Mouse (Mus musculus) heart, postnatal 0 days (tissue): Measurements from ENCODE around the gene Mrgpre. TPM values are rescaled to one million over a fixed set of nuclear protein-coding genes. Genes with fewer than 3 reads are reported as not detected.
A peak's percentile ranks its signal among the peaks of the same experiment; 100 is the strongest.

ENCODE experiments used
- ATAC-seq: fragments of 200-750 bp; cut with Nextera tagmentation; 2 replicates; pipeline ENCODE4 v1.8.0; 2017; ENCODE audit warnings: low read depth, moderate number of reproducible peaks, moderate library complexity; ENCODE audit not compliant: insufficient read depth
- DNase-seq: peaks from one replicate; pipeline ENCODE4 v3.0.0-alpha.2; 2016; ENCODE audit warnings: low spot score
- H3K27ac ChIP-seq: fragments of 300-500 bp; sonication (generic); 2 replicates; pipeline ENCODE4 v1.5.1; 2014; ENCODE audit warnings: low read depth, mild to moderate bottlenecking
- H3K27me3 ChIP-seq: fragments of 300-500 bp; sonication (generic); 2 replicates; pipeline ENCODE4 v1.6.1; 2014; ENCODE audit warnings: low read length, mixed read lengths; ENCODE audit not compliant: control insufficient read depth, insufficient read depth
- H3K36me3 ChIP-seq: fragments of 300-500 bp; sonication (generic); replicated peaks from 2 replicates; pipeline ENCODE4 v1.6.1; 2014; ENCODE audit warnings: low read length, mixed read lengths; ENCODE audit not compliant: control insufficient read depth, insufficient read depth
- H3K4me1 ChIP-seq: fragments of 300-500 bp; sonication (generic); 2 replicates; pipeline ENCODE4 v1.6.1; 2014; ENCODE audit warnings: antibody characterized with exemption; ENCODE audit not compliant: control insufficient read depth, insufficient read depth
- H3K4me2 ChIP-seq: fragments of 300-500 bp; sonication (generic); 2 replicates; pipeline ENCODE4 v1.6.1; 2014; ENCODE audit warnings: low read depth, mild to moderate bottlenecking, low read length, moderate library complexity
- H3K4me3 ChIP-seq: fragments of 300-500 bp; sonication (generic); 2 replicates; pipeline ENCODE4 v1.5.1; 2014; ENCODE audit warnings: low read depth, low read length
- H3K9ac ChIP-seq: fragments of 300-500 bp; sonication (generic); replicated peaks from 2 replicates; pipeline ENCODE4 v1.6.1; 2014; ENCODE audit warnings: low read depth, low read length, mixed read lengths
- H3K9me3 ChIP-seq: fragments of 300-500 bp; sonication (generic); replicated peaks from 2 replicates; pipeline ENCODE4 v1.6.1; 2016; ENCODE audit warnings: low read length; ENCODE audit not compliant: control insufficient read depth
- CTCF ChIP-seq: IDR thresholded peaks from 2 replicates; pipeline ENCODE4 v1.5.1; 2016; ENCODE audit warnings: antibody characterized with exemption, control low read depth, low read depth
- EP300 ChIP-seq: IDR thresholded peaks from 2 replicates; pipeline ENCODE4 v1.6.1; 2016; ENCODE audit warnings: antibody characterized with exemption, low read depth
- WGBS: fragments of 180-500 bp; shearing (Covaris S2); extraction: QIAGEN DNeasy Blood & Tissue Kit; methylation state at CpG from one replicate; pipeline ENCODE4 v1.1.7; 2014; 5-methylcytosine and 5-hydroxymethylcytosine counted together
- polyA plus RNA-seq: library from polyadenylated mRNA; unstranded; fragments of >200 nt; fragmentation: Nextera tagmentation; extraction: Ambion mirVana; gene quantifications from 2 replicates; pipeline ENCODE4 v1.2.1, GENCODE M21; 2015
- total RNA-seq: library from RNA; depleted of rRNA; stranded (reverse); fragments of >200 nt; gene quantifications from 2 replicates; pipeline ENCODE4 v1.2.3, GENCODE M21; 2014; ENCODE audit warnings: low replicate concordance

Mrgpre gene
- total and polyA plus RNA-seq, 2 experiments from 2014 or later = 0.92 to 3.9 TPM

- no peak overlapping the region for H3K4me3 ChIP-seq
- DNase-seq (no peak), ATAC-seq (no peak)
- no peaks in the 10 kb centered on the region for H3K9me3 ChIP-seq
- H3K36me3 ChIP-seq = no peaks in the 10 kb centered on the region
- H3K27ac ChIP-seq = no peak overlapping the region
- no peaks in the 10 kb centered on the region for H3K4me1 ChIP-seq
- no peak overlapping the region for H3K4me2 ChIP-seq
- H3K27me3 ChIP-seq = peaks cover 23% of the 10 kb centered on the region
- TF ChIP-seq CTCF = no peak
- no peak for TF ChIP-seq EP300
- H3K9ac ChIP-seq = no peak overlapping the region
- 41% methylated on average over 1 of the region's 1 CpGs for WGBS
Measured at GRCm38 (mm10) chr7:143769461-143769860, 14.8 kb downstream of the Mrgpre start.

GRCm38 (mm10) chr7:143768267-143768666, 16.0 kb downstream of the Mrgpre start:
- Histone ChIP-seq H3K9me3 (no peaks in the 10 kb centered on the region), H3K4me2 (no peak overlapping the region), H3K4me3 (no peak overlapping the region), H3K27ac (no peak overlapping the region), H3K9ac (no peak overlapping the region), H3K4me1 (no peaks in the 10 kb centered on the region), H3K27me3 (peaks cover 28% of the 10 kb centered on the region), H3K36me3 (no peaks in the 10 kb centered on the region)
- 58% methylated on average over 6 of the region's 6 CpGs for WGBS
- TF ChIP-seq CTCF (no peak), EP300 (no peak)
- ATAC-seq = no peak
- no peak for DNase-seq

GRCm38 (mm10) chr7:143766893-143767292, 17.4 kb downstream of the Mrgpre start, which contains the start of gene Mrgprg:
Gene Mrgprg (minus strand): TSS chr7:143766993.
- H3K9me3 ChIP-seq = no peaks in the 10 kb centered on the region
- no peak within 1 kb of the TSS for H3K4me3 ChIP-seq
- WGBS = 37% methylated on average over 6 of the region's 6 CpGs
- no peaks in the 10 kb centered on the region for H3K4me1 ChIP-seq
- H3K27me3 ChIP-seq = peaks cover 31% of the 10 kb centered on the region
- TF ChIP-seq CTCF = no peak
- TF ChIP-seq EP300 = no peak
- DNase-seq (no peak), ATAC-seq (no peak)
- H3K36me3 ChIP-seq = no peaks in the 10 kb centered on the region
- no peak within 1 kb of the TSS for H3K27ac ChIP-seq
- no peak within 1 kb of the TSS for H3K9ac ChIP-seq
- no peak within 1 kb of the TSS for H3K4me2 ChIP-seq

- WGBS = 61% methylated on average over 19 of the region's 19 CpGs
- H3K4me3 ChIP-seq = no peak overlapping the region
- DNase-seq (no peak), ATAC-seq (no peak)
- TF ChIP-seq EP300 (no peak), CTCF (no peak)
- H3K4me2 ChIP-seq = no peak overlapping the region
- H3K27ac ChIP-seq = no peak overlapping the region
- H3K9ac ChIP-seq = no peak overlapping the region
- H3K36me3 ChIP-seq = no peaks in the 10 kb centered on the region
- H3K9me3 ChIP-seq = no peaks in the 10 kb centered on the region
- peaks cover 31% of the 10 kb centered on the region for H3K27me3 ChIP-seq
- H3K4me1 ChIP-seq = no peaks in the 10 kb centered on the region
Measured at GRCm38 (mm10) chr7:143764876-143765530, 19.3 kb downstream of the Mrgpre start.

- peaks cover 28% of the 10 kb centered on the region for H3K27me3 ChIP-seq
Measured at GRCm38 (mm10) chr7:143763794-143764193, 20.5 kb downstream of the Mrgpre start.

GRCm38 (mm10) chr7:143758956-143759355, 25.3 kb downstream of the Mrgpre start:
- Histone ChIP-seq H3K4me3 (no peak overlapping the region), H3K36me3 (no peaks in the 10 kb centered on the region), H3K4me1 (no peaks in the 10 kb centered on the region), H3K4me2 (no peak overlapping the region), H3K27ac (no peak overlapping the region), H3K27me3 (peaks cover 18% of the 10 kb centered on the region), H3K9me3 (no peaks in the 10 kb centered on the region), H3K9ac (no peak overlapping the region)
- DNase-seq (no peak), ATAC-seq (no peak)
- WGBS = 56% methylated on average over 3 of the region's 3 CpGs
- TF ChIP-seq CTCF = no peak
- TF ChIP-seq EP300 = no peak

More at GRCm38 (mm10) chr7:143763794-143764193, 20.5 kb downstream of the Mrgpre start:
- no peaks in the 10 kb centered on the region for H3K36me3 ChIP-seq
- H3K4me1 ChIP-seq = no peaks in the 10 kb centered on the region
- TF ChIP-seq CTCF = peak; percentile 74
- TF ChIP-seq EP300 = no peak
- H3K27ac ChIP-seq = no peak overlapping the region
- H3K9ac ChIP-seq = no peak overlapping the region
- ATAC-seq = peak; percentile 40; the same call in 1 of the 2 replicates
- H3K4me2 ChIP-seq = no peak overlapping the region
- H3K4me3 ChIP-seq = no peak overlapping the region
- DNase-seq = peak; percentile 53
- H3K9me3 ChIP-seq = no peaks in the 10 kb centered on the region
- 11% methylated on average over 3 of the region's 3 CpGs for WGBS
